Mouse (Mus musculus) left cerebral cortex, adult 11 months (tissue): ENCODE results near the gene Cenpa.
A peak's percentile ranks its signal among the peaks of the same experiment; 100 is the strongest.
"Not testable (repeated sequence)": the region's sequence is repeated elsewhere in the genome, so short reads cannot be mapped to it uniquely, and the experiment has no call there.

Experiments
- DNase-seq: peaks from one replicate; pipeline ENCODE4 v3.0.0; 2022; ENCODE audit warnings: low spot score

Cenpa gene

DNA sequence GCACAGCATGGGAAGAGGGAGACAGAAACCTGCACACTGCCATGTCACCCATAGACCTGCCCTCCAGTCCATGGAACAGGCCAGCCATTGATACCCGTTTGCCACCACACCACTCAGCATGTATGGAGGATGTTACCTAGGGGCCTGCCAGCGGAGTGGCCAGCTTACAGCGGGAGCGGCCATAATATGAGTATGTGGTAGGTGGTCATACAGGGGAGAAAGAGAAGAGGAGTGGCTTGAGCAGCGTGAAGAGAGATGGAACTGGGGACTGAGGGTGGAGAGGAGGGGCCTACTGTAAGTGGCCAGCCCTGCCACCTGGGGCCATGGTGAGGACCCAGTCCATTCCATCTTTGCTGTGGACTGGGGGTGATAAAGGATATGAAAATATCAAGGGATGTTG is 15.4 kb downstream of the Cenpa start:
- no peak for DNase-seq

DNA sequence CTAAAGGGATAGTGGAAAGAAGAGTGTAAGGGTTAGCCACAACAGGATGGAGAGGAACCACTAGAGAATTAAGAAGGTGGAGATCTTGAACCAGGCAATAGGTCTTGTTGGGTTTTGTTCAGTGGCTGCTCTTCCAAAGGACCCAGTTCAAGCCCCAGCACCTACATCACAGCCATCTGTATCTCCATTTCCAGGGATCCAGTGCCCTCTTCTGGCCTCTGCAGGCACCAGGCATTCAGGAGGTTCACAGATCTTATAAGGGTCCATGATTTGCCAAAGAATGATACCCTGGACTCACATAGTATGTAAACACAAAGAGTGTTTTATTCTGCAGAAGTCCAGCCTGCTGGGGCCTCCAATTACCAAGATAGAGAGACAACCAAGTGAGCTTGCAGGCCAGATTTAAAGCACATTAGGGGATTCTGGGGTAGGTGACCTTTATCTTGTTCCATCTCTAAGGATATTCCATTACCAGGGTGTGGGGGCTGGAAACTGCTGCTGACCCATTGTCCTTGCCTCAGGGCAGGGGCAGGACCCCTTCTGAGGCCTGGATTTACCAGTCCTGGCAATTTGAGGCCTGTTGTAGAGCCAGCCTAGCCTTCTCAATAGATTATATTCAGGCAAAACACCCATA is 16.5 kb downstream of the Cenpa start:
- no peak for DNase-seq

DNA sequence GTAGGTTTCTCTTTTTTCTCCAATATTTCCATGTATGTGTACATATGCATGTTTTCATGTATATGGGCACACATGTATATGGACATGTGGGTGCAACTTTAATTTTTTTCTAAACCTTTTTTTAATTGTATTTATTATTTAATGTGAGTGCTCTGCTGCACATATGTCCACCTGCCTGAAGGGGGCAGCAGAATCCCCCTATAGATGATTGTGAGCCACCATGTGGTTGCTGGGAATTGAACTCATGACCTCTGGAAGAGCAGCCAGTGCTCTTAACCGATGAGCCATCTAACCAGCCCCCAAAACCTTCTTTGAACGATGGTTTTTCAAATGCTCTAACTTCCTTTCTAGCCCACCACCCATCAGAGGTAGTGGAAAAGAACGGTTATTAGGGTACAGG is 17.4 kb downstream of the Cenpa start:
- DNase-seq = no peak

GRCm38 (mm10) chr5:30686781-30687180 is 20.2 kb downstream of the Cenpa start:
- DNase-seq = no peak

DNA sequence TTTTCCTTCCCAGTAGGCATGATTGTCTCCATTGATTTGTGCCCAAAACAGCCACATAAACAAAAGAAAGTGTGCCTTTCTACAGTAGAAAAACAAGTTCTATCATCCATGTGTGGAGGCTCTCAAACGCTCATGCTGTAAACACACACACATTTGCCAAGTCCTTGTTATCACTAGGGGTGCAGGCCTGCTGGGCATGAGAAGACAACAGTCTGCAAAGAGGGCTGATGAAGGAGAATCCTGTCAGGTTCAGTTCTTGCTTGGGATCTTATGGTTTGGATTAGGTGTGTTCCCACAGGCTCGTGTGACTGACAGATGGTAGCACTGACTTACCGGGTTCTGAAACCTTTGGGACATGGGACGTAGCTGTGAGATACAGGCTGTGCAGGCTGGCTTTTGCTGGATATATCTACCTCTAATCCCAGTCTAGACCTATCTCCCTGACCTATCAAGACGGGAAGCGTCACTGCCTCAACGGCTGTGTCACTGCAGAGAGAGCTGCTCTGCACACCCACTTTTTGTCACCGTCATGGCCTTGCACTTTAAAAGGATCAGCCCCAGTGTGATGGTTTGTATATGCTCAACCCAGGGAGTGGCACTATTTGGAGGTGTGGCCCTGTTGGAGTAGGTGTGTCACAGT is 33.9 kb downstream of the Cenpa start:
- DNase-seq = no peak

GRCm38 (mm10) chr5:30701373-30701772 is 34.8 kb downstream of the Cenpa start:
- DNase-seq = not testable (repeated sequence)

DNA sequence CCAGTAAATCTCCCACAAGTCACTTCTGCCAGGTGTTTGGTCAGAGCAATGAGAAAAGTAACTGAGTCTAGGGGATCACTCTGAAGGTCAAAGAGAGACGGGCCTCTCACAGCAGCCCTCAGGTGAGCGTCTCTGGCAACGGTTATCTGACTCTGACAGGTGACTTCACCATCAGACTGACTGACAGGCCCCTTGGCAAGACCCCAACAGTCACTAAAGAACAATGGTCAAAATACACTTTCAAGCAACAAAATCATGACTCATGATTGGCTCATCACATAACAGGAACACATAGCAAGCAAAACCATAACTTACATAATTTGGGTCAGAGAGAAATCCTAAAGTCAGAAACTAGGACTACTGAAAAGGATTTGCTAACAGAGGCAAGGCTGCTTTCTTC is 35.3 kb downstream of the Cenpa start:
- no peak for DNase-seq

DNA sequence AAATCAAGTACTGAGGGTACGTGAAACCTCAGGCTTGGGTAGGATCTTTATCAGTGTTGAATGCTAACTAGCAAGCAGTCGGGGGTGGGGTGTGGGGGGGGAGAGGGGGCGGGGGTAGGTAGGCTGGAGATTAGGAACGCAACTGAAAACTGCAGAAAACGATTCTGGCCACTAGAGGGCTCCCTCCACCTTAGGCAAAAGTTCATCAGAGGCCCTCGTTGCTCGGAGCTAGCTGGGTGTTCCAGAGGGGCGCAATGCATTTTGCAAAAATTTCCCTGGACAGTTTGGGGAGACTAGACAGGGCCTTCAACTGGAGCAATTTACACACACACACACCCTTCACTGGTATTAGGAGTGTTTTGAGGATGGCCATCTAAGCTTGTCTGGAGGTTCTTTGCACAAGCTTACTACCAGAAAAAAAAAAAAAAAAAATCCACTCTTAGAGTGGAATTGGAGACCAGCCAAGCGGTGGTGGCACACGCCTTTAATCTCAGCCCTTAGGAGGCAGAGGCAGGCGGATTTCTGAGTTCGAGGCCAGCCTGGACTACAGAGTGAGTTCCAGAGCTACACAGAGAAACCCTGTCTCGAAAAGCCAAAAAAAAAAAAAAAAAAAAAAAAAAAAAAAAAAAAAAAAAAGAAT is 43.3 kb downstream of the Cenpa start:
- DNase-seq = peak; percentile 60

DNA sequence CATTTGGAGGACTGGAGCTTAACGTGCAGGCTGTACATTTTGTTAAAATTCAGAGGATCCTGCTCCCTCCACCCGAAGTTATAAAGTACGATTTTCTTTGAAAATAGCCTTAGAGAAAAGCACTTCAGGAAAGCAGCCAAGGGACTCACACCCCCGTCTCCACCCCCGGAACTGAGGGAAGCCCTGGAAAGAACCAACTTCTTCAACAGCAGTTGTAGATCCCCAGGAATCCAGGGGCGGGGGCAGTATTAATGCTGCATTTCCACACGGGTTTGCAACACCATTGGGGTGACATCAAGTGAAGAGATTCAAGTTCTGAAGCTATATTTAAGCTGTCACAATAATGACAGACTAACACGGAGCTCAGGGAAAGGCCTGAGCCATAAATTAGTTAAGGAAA is 43.9 kb downstream of the Cenpa start:
- DNase-seq = no peak

GRCm38 (mm10) chr5:30711147-30712001 is 44.8 kb downstream of the Cenpa start, which contains the start of gene Dpysl5:
TSS of gene Dpysl5 (plus strand) at chr5:30711564.
- DNase-seq = peak; percentile 79

- DNase-seq = no peak
Observed at GRCm38 (mm10) chr5:30712002-30712390, 45.4 kb downstream of the Cenpa start.

GRCm38 (mm10) chr5:30712441-30713298 is 46.1 kb downstream of the Cenpa start:
- DNase-seq = no peak

- DNase-seq = no peak
Observed at GRCm38 (mm10) chr5:30713299-30713675, 46.7 kb downstream of the Cenpa start.

- DNase-seq = no peak
Observed at GRCm38 (mm10) chr5:30713691-30714090, 47.1 kb downstream of the Cenpa start.

DNA sequence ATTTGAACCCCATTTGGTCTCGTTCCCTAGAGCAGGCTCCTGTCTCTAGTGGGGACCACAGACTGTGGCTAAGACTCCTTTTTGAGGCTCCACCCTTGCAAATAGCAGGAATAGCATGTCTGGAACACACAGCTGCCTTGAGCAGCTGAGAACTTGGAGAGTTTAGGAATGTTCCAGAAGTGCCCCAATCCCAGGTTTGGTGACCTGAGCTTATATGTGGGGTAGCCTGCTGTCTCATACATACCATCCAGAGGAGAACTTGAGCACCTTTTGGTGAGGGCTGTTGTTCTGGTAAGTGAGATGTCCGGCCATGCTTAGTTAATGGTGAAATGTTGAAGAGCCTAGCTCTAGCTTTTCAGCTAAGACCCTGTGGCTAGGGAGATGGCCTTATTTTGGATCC is 49.7 kb downstream of the Cenpa start:
- DNase-seq = no peak

DNA sequence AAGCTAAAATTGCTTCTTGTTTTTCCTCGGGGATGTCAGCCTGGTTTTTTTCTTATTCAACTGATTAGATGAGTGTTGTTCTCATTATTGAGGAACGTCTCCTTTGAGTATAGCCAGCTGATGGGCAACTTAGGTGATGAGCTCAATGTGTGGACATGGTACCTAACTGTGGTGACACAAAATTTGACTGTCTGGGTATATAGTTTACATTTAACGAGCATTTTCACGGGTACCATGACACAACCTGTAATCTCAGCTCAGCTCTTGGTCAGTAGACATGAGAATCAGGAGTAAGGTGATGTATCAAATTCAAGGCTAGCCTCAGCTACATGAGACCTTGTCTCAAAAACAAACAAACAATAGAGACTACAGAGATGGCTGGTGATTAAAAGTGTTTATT is 50.9 kb downstream of the Cenpa start:
- DNase-seq = no peak

GRCm38 (mm10) chr5:30717991-30718703 is 51.6 kb downstream of the Cenpa start:
- no peak for DNase-seq

- no peak for DNase-seq
Observed at GRCm38 (mm10) chr5:30721935-30722334, 55.4 kb downstream of the Cenpa start.
